In genomic region chr5:122566626-122567025, GRCm38 (mm10) we compare ENCODE assay signal across 10 mouse cellular contexts. TPM values are rescaled to one million over a fixed set of nuclear protein-coding genes. Genes with fewer than 3 reads are reported as not detected.
A peak's percentile ranks its signal among the peaks of the same experiment; 100 is the strongest.
DNase-seq lines count a peak whose midpoint lies in the region; ATAC-seq lines count a peak whose summit lies in the region.
"Had no signal": no experiment of that assay in that cellular context is flagged by ENCODE, and none has a peak within 500 bp of the region (broad histone marks: within the 10 kb centered on the region; RNA-seq: fewer than 3 reads in every experiment).

No protein-coding gene starts in this region.

- peak; percentile 58; the same call in 1 of the 2 replicates for ATAC-seq in heart, embryonic 16.5 days (replicated peaks; ENCODE audit: extremely low read depth, insufficient read depth, low FRiP score)

- peak overlapping the region; percentile 49 for H3K27ac ChIP-seq in heart, embryonic 16.5 days (ENCODE audit: low read length)
- H3K27ac ChIP-seq: limb, embryonic 15.5 days; midbrain, embryonic 12.5 days had no signal

- 67% methylated on average over 8 of the region's 8 CpGs for WGBS in heart, embryonic 16.5 days

- H3K9me3 ChIP-seq in heart, embryonic 16.5 days (replicated peaks; ENCODE audit: control insufficient read depth, low read length) = no peaks in the 10 kb centered on the region
- H3K9me3 ChIP-seq: limb, embryonic 15.5 days; midbrain, embryonic 12.5 days had no signal

- H3K27me3 ChIP-seq in heart, embryonic 16.5 days (ENCODE audit: control insufficient read depth, insufficient read depth, low read length) = no peaks in the 10 kb centered on the region
- H3K27me3 ChIP-seq: limb, embryonic 15.5 days; midbrain, embryonic 12.5 days had no signal

- peak; percentile 24 for DNase-seq in gastrocnemius, postnatal 14 days
- no peak for DNase-seq in gastrocnemius, adult 8-10 months (ENCODE audit: low spot score in 2 of 2)
- DNase-seq in cerebellum, adult 9-10 months = peak; percentile 85
- peak; percentile 68 to 92 for DNase-seq in left cerebral cortex, postnatal 25 days (ENCODE audit: low spot score in 2 of 2)
- no peak for DNase-seq in urinary bladder, postnatal 4 days (ENCODE audit: low spot score in 2 of 2)
- no peak for DNase-seq in adrenal gland, postnatal 4 days (ENCODE audit: low spot score in 2 of 2)
- DNase-seq in kidney, adult 9 months = no peak

- H3K4me1 ChIP-seq in heart, embryonic 16.5 days (ENCODE audit: control insufficient read depth, insufficient read depth, low read length) = peaks cover 6% of the 10 kb centered on the region
- H3K4me1 ChIP-seq: limb, embryonic 15.5 days; midbrain, embryonic 12.5 days had no signal

- no peak overlapping the region for H3K4me3 ChIP-seq in heart, embryonic 16.5 days (ENCODE audit: low read length)
- H3K4me3 ChIP-seq: limb, embryonic 15.5 days; midbrain, embryonic 12.5 days had no signal

- peaks cover 25% of the 10 kb centered on the region; the same call in 1 of the 2 replicates for H3K36me3 ChIP-seq in heart, embryonic 16.5 days (ENCODE audit: control insufficient read depth, insufficient read depth)

- intact Hi-C loops in gastrocnemius, postnatal 14 days (cut with DNase I; ENCODE audit: low total_unique reads) = no loop called here
- intact Hi-C loops in left cerebral cortex, postnatal 25 days (cut with DNase I) = loop anchor here (1.0 to 5.0 kb wide), 2 partner anchors 19 to 64 kb away; partner anchors contain the start of gene Atp2a2

- no peak overlapping the region for H3K9ac ChIP-seq in heart, embryonic 16.5 days (ENCODE audit: low read length)
- H3K9ac ChIP-seq: limb, embryonic 15.5 days; midbrain, embryonic 12.5 days had no signal

- H3K4me2 ChIP-seq in heart, embryonic 16.5 days (ENCODE audit: low read depth, low read length) = no peak overlapping the region
- H3K4me2 ChIP-seq: limb, embryonic 15.5 days; midbrain, embryonic 12.5 days had no signal

RNA-seq across cellular contexts. Expression of gene Ift81, which starts 47.7 kb away (rescaled TPM):
- 1 to 10 TPM; 3.7 to 6.2 TPM for total RNA-seq in gastrocnemius, postnatal 14 days (2021)
- 1 to 10 TPM; 3.4 to 9.1 (median 5.9) TPM for total RNA-seq in gastrocnemius, adult 8-10 months (2022)
- 30.6 and 33.1 TPM in 2 replicates for polyA plus RNA-seq in heart, embryonic 16.5 days (2015; fragmentation: Nextera tagmentation; extraction: Ambion mirVana)
- 10 to 100 TPM; 39.5 to 40.1 TPM for total RNA-seq in left cerebral cortex, postnatal 25 days (2021)
- total RNA-seq in adrenal gland, postnatal 4 days (2021) = 10 to 100 TPM; 20.2 to 24.3 TPM

Comparison
In these comparisons a context has a peak if more than half of its experiments do, and no peak if none do; other contexts are left out.
1. DNase-seq: peak in gastrocnemius, postnatal 14 days (single experiment), cerebellum, adult 9-10 months (single experiment) and left cerebral cortex, postnatal 25 days (2 of 2); none in gastrocnemius, adult 8-10 months (0 of 2), urinary bladder, postnatal 4 days (0 of 2), adrenal gland, postnatal 4 days (0 of 2) and kidney, adult 9 months (single experiment).